Mouse (Mus musculus) common myeloid progenitor, adult 5-6 weeks (primary cell): ENCODE results near the gene Faap20. TPM values are rescaled to one million over a fixed set of nuclear protein-coding genes. Genes with fewer than 3 reads are reported as not detected.

Experiments used
- ATAC-seq: replicated peaks from 2 replicates; pipeline ENCODE4 v1.8.0; 2016; ENCODE audit warnings: low read depth, mild to moderate bottlenecking, moderate TSS enrichment, inconsistent platforms; ENCODE audit not compliant: poor library complexity, severe bottlenecking
- total RNA-seq: library from RNA; stranded (forward); fragments of 200-1000, 187-1606 nt; gene quantifications from 2 replicates; pipeline ENCODE4 v1.2.3, GENCODE M21; 2017

The Faap20 gene
- total RNA-seq, 1 experiment from 2014 or later: 25.9 TPM

DNA sequence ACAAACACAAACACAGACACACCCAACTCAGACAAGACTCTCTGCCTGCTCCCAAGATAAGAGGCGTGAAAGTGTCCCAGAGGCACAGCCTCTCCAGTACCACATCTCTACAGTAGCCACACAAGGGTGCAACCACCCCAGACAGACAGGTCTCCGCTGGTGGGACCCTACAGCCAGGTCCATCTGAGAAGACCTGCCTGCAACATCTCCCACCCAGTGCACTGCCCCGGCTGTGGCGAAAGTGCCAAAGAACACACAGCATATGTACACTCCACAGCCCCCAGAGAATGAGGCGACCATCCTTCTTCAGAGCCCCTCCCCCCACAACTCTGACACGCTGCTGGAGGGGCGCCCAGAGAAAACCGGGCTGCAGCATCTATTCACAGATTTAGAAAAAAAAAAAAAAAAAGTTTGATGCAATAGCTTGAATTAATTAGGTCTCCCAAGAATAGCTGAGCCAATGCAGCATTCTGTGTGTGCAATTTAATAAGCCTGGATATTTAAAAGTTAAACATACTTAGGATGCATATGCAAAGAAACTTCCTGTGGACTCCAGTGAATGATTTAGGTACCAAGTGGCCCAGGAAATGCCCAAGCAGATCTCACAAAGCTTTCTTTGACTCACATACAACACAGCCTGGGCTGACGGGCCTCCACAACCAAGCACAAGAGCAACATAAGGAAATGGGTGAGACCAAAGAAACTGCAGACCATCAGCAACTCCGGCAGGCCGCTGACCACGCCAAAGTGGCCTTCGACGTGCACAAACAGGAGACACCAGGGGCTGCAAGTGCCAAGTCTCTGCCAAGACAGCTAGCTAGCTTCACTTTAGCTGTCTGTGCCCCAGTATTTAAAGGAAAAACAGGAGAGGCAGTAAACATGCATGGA, 29.1 kb upstream of the Faap20 start:
- no peak for ATAC-seq

DNA sequence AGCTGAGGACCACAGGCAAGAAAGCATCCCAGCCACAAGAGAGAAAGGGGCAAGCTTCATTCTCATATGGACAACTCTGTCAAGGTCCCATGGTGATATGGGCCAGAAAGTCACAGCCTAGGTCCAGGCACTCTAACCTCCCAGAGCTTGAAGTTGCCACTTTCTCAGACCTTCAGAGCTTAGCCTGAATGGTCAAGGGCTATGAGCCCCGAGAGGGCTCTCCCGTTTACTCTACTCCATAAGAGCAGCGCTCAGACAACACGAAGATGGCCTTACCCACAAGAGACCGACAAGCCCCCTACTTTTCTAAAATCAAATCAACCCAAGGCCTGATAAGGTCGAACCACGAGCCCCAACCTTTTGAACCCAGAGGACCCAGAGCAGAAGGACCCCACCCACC, 28.5 kb upstream of the Faap20 start:
- no peak for ATAC-seq

DNA sequence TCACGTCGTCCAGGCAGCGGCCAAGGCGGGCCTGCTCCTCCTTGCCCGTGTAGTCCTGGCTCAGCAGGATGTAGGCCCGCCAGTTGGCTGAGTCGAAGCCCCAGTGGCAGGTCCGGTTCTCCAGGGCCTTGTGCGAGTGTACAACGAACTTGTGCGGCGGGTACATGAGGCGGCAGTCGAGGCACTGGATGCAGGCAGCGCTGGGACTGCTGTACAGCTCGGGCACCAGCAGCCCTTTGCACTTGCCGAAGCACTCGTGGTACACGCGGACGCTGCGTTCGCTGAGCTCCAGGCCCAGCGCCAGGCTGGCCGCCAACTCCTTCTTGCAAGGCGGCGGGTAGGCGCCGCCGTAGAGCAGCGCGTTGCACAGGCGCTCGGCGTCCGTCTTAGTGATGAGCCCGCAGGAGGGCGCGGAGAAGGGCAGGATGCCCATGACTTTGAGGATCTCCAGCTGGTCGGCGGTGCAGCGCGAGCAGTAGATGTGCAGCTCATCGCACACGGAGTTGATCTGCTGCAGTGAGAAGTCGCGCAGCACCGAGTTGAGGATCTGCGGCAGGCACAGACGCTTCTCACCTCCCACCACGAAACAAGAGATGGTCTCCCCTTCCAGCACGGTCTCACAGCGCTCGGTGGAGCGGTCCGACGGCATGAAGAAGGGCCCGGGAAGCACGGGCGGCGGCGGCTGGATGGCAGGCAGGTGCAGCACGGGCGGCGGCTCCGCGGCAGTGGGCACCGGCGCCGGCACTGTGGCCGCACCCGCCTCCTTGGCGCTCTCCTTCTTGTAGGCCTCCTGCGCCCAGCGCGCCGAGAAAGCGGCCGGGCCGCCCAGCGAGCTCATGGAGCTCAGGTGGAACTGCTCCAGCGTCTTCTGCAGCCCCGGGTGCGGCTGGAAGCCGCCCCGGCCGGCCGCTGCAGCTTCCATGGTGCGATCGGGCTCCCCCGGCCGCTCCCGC, 27.7 kb upstream of the Faap20 start:
- ATAC-seq: peak; percentile 6; the same call in 1 of the 2 replicates

DNA sequence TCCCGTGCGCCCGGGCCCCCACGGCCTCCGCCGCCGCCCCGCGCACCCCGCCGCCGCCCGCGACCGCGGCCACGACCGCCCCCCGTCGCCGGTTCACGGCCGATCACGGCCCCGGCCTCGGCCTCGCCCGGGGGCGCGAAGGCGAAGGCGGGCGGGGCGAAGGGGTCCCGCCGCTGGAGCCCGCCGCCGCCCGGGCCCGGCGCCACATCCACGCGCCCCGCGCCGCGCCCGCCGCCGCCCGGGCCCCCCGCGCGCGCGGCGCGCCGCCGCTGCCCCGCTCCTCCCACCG, 27.1 kb upstream of the Faap20 start, which contains the start of gene Ski:
Ski (minus strand) TSS at position 41 of the 289 bp plus-strand sequence.
- ATAC-seq: no peak

DNA sequence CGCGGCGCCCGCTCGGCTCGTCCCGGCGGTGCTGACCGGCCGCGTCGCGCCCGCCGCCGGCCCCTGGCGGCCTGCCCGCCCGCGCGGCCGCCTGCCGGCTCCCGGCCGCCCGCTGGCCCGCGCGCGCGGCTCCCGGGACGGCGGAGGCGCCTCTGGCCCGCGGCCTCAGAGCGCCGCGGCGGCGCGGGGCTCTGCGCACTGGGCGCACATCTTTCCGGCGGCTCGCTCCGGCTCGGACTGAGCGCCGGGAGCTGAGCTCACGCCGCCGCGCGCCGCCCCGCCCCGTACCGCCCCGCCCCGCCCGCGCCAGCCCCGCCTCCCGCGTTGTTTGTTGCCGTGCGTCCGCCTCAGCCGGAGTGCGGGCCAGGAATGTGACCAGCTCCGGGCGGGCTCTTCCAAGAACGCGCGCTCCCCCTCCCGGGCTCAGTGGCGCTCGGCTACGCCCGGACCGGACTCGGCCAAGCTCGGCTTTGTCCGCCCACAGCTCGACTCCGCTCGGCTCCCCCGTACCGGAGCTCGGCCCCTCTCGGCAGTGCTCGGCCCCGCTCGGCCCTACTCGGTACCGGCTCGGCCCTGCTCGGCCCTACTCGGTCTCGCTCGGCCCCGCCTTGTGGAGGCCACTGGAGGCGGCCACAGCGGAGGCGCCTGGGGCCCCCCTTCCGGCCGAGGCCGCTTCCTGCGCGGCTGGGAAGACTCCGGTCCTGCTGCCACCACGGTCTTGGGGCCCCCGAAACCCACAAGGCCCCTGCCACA, 26.6 kb upstream of the Faap20 start:
- ATAC-seq: peak; percentile 79

DNA sequence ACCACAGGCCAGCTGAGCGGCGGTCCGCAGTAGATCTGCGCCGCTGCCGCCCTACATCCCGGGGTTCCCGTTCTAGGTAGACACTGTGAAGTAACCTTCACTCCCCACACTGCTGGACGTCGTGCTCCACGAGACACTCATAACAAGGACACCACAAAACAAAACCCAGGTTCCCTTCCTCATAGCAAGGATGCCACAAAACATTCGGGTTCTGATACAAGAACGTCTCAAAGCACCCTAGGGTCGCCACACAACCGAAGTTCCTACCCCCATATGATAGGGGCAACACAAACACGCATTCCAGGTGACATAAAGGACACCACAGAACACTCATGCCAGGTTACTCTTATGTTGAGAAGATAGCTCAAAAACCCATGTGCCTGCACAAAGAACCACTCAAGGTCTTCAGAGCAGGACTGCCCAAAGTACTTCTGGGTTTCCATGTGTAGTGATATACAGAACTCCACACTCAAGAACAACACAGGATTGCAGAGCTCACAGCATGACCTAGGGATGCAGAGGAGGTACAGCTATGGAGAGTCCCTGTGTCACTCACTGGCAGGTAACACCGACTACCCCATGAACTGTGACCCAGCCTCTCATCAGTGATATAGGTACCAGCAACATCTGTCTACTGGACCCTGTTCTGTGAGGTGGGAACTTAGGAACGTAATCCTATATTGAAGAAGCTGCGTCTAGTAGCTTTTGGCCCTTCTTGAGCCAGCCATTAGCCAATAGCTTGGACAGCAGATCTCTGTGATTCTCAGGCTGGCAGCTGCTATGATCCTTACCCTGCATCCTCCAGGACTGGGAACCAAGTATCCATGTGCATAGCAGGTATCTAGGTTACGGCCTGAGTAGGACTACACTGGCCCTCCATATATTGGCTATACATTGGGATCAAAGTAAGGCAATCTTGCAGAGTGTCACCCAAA, 25.7 kb upstream of the Faap20 start:
- 0 out of 2 replicates have a peak, but pooled peaks have one; percentile 1 for ATAC-seq

DNA sequence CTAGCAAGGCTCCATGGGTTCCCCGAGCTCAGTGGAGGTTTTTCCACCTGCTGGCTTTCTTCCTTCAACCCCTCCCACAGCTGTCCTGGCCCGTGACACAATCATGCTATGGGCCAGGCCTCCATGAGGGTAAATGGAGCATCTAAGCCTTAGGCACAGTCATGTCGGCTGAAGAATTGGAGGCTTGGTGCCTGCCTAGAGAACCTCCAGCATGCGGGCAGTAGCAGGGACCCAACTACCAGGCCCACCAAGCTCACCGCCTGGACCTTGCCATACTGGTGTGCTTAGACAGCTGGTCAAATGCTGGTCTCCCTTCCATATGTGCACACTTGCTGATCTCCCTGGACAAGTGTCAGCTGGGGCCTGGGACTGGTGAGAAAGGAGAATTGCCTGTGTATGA, 23.7 kb upstream of the Faap20 start:
- no peak for ATAC-seq

DNA sequence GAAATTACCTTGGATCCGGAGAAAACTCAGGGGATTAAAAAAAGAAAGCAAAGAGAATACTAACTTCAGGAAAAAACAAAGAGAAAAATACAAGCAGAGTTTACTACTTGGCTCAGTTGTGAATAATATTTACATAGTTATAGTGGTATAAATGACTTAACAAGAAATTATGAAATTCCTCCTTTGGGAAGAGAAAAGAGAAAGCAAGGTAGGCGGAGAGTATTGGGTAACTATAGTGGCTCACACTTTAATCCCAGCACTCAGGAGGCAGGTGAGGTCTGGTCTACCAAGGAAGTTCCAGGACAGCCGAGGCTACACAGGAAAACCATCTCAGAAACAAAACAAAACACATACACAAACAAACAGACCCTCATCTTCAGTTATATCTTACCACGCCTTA, 21.6 kb upstream of the Faap20 start:
- no peak for ATAC-seq

DNA sequence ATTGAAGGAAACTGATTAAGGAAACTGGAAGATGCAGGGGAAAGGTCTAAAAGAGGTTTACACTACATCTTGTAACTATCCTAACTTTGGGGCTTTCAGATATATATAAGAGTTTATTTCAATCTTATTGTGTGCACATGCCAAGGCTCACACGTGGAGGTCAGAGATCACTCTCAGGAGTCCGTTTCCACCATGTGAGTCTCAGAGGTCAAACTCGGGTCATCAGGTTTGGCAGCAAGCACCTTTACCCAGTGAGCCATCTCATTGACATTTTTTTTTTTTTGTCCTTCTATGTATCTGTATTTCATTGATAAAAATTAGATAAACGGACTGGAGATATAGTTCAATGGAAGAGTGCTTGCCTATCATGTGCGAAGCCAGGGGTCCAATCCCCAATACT, 21.1 kb upstream of the Faap20 start:
- ATAC-seq: no peak

DNA sequence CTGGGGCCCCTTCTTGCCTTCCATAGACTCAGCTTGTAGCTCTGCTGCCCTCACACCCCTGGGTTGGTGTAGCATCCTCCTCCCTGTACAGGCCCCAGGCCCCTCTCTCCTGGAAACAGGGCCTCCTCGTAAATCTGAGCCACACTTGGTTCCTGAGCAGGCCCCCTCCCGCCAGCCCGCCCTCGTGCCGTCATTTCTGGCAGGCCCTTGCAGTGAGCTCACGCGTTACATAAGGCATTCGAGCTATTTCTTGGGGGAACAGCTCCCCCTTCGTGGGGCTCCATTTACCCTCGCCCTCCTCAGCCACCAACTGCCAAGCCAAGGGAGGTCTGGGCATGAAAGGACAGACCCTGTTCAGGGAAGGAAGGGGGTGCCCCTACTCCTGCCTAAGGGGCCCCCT, 15.7 kb upstream of the Faap20 start:
- ATAC-seq: peak; percentile 7; the same call in 1 of the 2 replicates

DNA sequence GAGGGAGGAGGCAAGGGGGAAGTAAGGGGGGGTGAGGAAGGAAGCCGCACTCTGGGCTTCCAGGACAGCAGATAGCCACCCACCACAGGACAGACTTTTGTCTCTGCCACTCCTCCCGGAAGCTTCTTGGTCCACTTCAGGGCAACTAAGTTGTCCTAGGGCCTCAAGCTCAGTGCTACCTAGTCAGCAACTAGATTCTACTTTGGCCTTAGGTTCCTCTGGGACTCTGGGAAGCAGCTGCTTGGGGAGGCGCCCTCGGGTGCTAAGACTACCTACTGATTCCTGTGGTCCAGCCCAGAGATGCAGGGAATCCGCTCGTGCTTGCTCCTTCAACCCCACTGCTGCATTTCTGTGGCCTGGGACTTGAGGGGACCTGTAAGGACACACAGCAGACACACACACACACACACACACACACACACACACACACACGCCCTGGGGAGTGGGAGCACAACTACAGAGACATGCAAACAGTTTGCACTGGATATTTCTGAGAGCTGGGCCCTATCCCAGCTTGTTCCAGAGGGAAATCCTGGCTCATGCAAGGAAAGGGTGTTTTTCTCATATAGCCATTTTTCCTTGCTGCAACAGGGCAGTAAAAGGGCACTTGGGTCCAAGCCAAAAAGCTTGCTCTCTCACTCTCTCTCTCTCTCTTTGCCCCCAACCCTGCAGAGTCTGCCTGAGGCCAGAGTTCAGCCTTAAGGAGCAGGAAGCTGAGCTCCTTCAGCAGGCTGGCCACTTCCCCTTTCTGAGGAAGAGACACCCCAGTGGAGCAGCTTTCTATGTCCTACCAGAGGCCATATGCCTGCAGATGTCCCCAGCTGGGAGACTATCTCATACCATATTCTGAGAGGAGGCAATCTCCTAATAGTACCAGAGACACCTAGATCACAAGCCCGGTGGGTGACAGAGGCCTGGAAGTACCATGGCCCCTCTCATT, 15.0 kb upstream of the Faap20 start:
- peak; percentile 68 for ATAC-seq

DNA sequence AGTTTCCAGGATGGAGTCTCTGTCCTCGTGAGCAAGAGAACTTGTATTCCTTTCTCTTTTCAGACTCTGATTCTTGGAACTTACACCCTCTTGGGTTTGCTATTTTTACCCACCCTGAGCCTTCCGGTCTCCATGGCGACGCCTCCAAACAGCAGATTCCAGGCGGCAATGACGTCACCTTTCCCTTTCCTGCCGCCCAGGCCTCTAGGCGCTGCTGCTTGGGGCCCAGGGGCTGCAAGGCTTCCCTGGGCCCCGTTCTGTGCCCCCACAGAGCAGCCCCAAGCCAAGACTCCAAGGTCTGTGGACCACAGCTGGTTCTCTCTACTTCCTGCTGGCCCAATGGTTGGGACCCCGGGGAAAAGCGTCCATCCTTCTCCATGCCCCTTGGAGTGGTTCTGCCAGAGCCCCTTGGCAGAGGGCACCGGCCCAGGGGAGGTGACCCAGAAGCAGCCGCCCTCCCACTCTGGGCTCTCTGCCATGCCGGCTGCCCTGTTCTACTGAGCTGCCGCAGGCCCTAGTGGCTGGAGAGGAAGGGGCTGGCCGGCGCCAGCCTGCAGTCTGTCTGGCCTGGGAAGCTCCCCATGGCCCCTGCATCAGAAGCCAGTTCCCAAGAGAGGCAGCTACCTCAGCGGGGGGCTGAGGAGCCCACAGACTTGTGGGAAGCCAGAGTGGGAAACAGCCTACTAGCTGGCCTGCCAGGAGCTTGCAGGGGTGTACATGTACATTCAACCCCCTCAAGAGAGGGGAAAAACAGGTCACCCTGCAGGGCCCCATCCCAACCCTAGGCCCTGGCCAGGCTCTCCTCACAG, 14.1 kb upstream of the Faap20 start:
- peak; percentile 61 for ATAC-seq

DNA sequence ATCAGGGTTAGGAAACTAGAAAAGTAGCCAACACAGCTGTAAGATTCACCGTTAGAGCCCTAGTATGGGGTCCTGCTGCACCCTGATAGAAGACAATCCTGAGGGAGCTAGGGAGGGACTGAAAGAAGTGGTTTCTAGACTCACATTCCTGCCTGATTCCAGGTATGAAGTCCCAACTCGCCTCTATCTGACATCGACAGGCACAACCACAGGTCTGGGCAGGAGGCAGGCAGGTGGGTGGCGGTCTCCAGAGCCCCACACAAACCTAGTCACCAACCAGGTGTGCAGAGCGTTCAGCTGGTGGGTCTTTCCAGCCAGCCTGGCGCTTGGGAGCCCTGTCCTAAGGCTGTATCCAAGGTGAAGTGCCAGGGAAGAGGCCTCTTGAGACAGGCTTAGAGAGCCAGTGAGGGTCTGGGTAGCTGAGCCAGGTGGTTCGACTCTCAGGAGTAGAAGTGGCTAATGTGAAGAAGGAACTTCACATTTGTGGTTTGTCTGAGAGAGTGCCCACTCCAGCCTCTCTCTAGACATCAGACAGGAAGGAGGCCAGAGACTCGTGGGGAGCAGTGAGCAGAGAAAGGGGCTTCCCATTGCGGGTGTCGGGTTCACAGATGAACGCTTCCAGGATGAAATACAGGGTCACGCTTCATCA, 12.7 kb upstream of the Faap20 start:
- ATAC-seq: peak; percentile 7; the same call in 1 of the 2 replicates

DNA sequence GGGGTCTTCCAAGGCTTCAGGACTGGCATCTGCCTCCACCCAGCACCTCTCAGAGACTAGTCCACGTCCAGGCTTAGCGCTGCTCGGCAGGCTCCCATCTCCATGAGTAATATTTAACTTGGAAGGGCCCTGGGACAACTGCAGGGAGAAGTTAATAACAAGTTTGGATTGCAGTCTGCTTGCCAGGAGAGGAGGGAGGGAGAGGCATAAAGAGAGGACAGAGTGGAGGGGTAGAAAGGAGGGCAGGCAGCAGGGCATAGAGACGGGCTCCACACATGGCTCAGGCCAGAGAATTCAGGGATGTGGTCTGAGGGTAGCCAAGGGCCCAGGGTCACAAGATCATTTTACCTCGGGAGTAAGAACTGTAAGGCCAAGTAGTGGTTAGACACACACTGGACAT, 11.3 kb upstream of the Faap20 start:
- ATAC-seq: no peak

DNA sequence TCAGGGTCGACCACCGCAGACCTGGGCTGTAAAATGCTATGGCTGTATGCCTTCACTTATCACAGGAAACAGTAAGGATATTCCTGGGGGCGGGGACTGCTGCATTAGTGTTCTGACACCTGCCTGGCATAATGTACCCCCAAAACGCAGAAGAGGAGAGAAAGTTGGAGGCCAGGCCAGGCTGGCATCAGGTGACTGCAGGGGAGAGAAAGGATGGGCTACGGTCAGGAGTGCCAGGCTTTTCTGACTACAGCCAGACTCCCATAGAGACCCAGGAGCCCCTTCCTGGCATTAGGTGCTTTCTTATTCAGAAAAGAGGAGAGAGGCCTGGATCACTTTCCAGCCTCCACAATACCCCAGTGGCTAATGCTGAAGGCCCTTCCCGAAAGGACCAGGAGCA, 10.1 kb upstream of the Faap20 start:
- ATAC-seq: no peak

DNA sequence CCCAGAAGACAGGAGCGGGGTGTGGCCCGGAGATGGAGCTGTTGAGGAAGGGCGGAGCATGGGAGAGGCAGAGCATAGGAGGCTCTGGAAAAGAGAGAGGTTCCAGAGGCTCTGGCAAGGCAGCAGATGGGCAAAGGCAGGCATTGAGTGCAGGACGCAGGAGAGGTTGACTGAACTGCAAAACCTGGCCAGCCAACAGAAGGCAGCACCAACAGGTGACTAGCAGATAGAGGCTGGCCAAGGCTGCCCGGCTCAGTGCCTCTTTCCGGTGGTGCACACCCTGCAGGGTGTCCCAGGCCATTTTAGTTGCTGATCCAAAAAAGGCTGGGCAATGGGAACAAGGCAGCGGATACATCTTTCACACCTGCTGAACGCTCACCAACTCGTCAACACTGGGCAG, 7.8 kb upstream of the Faap20 start:
- ATAC-seq: no peak

DNA sequence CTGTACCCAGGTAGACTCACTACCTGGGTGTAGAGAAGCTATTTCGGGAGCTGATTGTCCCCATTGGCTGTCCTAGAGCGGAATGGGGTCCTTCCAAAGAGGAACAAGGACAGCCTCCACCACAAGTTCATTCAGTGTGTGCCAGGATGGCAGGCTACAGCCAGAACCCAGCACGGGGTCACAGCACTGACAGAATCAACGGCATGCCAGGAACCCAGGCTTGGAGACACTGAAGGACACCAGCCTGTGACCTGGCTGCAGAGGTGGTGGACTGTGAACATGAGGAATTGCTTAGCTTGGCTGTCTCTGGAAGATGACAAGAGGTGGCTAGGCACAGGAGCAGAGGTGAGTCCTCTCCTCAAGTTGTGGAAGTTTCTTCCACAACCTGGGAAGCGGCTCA, 7.3 kb upstream of the Faap20 start:
- no peak for ATAC-seq
